Mouse (Mus musculus): Measurements from ENCODE around the gene Fam161b. TPM values are rescaled to one million over a fixed set of nuclear protein-coding genes. Genes with fewer than 3 reads are reported as not detected.

Fam161b gene
- polyA plus RNA-seq (2015; fragmentation: Nextera tagmentation; extraction: Ambion mirVana), result 2.6 and 3.6 TPM in 2 replicates

GRCm38 (mm10) chr12:84361555-84362489, at the start of gene Fam161b, which contains the start of gene Coq6:
Fam161b (minus strand) TSS chr12:84361833.
Coq6 (plus strand) TSS chr12:84361657.
- peaks cover under 1% of the 10 kb centered on the region; the same call in 1 of the 2 replicates for H3K36me3 ChIP-seq (ENCODE audit: control insufficient read depth, insufficient read depth, low read length)
- no peaks in the 10 kb centered on the region for H3K27me3 ChIP-seq (ENCODE audit: control insufficient read depth, insufficient read depth, low read length)
- under 1% methylated on average over 51 of the region's 51 CpGs for WGBS
- peak; percentile 100 for ATAC-seq (ENCODE audit: insufficient read depth, low FRiP score)
- H3K4me1 ChIP-seq (ENCODE audit: control insufficient read depth, insufficient read depth, low read length), result peaks cover 10% of the 10 kb centered on the region
- H3K9ac ChIP-seq (ENCODE audit: low read length), result peak within 1 kb of the TSS; percentile 96
- H3K4me3 ChIP-seq (replicated peaks; ENCODE audit: low read length), result peak within 1 kb of the TSS; percentile 100
- H3K27ac ChIP-seq (ENCODE audit: low read length), result peak within 1 kb of the TSS; percentile 57
- H3K4me2 ChIP-seq (ENCODE audit: low read depth, low read length), result peak within 1 kb of the TSS; percentile 78
- H3K9me3 ChIP-seq (replicated peaks; ENCODE audit: control insufficient read depth, low read length), result no peaks in the 10 kb centered on the region

- Histone ChIP-seq H3K4me1 (ENCODE audit: control insufficient read depth, insufficient read depth, low read length) (peaks cover 2% of the 10 kb centered on the region; the same call in 1 of the 2 replicates), H3K4me3 (replicated peaks; ENCODE audit: low read length) (peak within 1 kb of the TSS; percentile 88), H3K36me3 (ENCODE audit: control insufficient read depth, insufficient read depth, low read length) (no peaks in the 10 kb centered on the region), H3K4me2 (ENCODE audit: low read depth, low read length) (peak within 1 kb of the TSS; percentile 85), H3K9me3 (replicated peaks; ENCODE audit: control insufficient read depth, low read length) (no peaks in the 10 kb centered on the region), H3K27ac (ENCODE audit: low read length) (peak within 1 kb of the TSS; percentile 80), H3K9ac (ENCODE audit: low read length) (peak within 1 kb of the TSS; percentile 89), H3K27me3 (ENCODE audit: control insufficient read depth, insufficient read depth, low read length) (no peaks in the 10 kb centered on the region)
- peak; percentile 95 for ATAC-seq (ENCODE audit: insufficient read depth, low FRiP score)
- WGBS, result 1% methylated on average over 62 of the region's 63 CpGs
These were observed 47.3 kb upstream of the Fam161b start, which contains the start of the genes Entpd5 and Bbof1 for GRCm38 (mm10) chr12:84408819-84409507. Entpd5 (minus strand) TSS chr12:84409029. Bbof1 (plus strand) TSS chr12:84409071.

- Histone ChIP-seq H3K4me2 (ENCODE audit: low read depth, low read length) (peak overlapping the region; percentile 85), H3K4me1 (ENCODE audit: control insufficient read depth, insufficient read depth, low read length) (peaks cover 2% of the 10 kb centered on the region; the same call in 1 of the 2 replicates), H3K9me3 (replicated peaks; ENCODE audit: control insufficient read depth, low read length) (no peaks in the 10 kb centered on the region), H3K9ac (ENCODE audit: low read length) (peak overlapping the region; percentile 89), H3K36me3 (ENCODE audit: control insufficient read depth, insufficient read depth, low read length) (no peaks in the 10 kb centered on the region), H3K27ac (ENCODE audit: low read length) (peak overlapping the region; percentile 80), H3K27me3 (ENCODE audit: control insufficient read depth, insufficient read depth, low read length) (no peaks in the 10 kb centered on the region), H3K4me3 (replicated peaks; ENCODE audit: low read length) (peak overlapping the region; percentile 88)
- peak; percentile 57; the same call in 1 of the 2 replicates for ATAC-seq (ENCODE audit: insufficient read depth, low FRiP score)
- WGBS, result 1% methylated on average over 50 of the region's 52 CpGs
These were observed 46.5 kb upstream of the Fam161b start for GRCm38 (mm10) chr12:84407874-84408818.

- Histone ChIP-seq H3K9ac (ENCODE audit: low read length) (no peak overlapping the region), H3K27me3 (ENCODE audit: control insufficient read depth, insufficient read depth, low read length) (no peaks in the 10 kb centered on the region), H3K4me2 (ENCODE audit: low read depth, low read length) (no peak overlapping the region), H3K4me3 (replicated peaks; ENCODE audit: low read length) (no peak overlapping the region), H3K27ac (ENCODE audit: low read length) (no peak overlapping the region), H3K36me3 (ENCODE audit: control insufficient read depth, insufficient read depth, low read length) (no peaks in the 10 kb centered on the region), H3K4me1 (ENCODE audit: control insufficient read depth, insufficient read depth, low read length) (peaks cover 2% of the 10 kb centered on the region; the same call in 1 of the 2 replicates), H3K9me3 (replicated peaks; ENCODE audit: control insufficient read depth, low read length) (no peaks in the 10 kb centered on the region)
- 54% methylated on average over 4 of the region's 4 CpGs for WGBS
- ATAC-seq (ENCODE audit: insufficient read depth, low FRiP score), result no peak
These were observed 45.6 kb upstream of the Fam161b start for GRCm38 (mm10) chr12:84407259-84407658.

- Histone ChIP-seq H3K4me2 (ENCODE audit: low read depth, low read length) (no peak overlapping the region), H3K9me3 (replicated peaks; ENCODE audit: control insufficient read depth, low read length) (no peaks in the 10 kb centered on the region), H3K4me1 (ENCODE audit: control insufficient read depth, insufficient read depth, low read length) (peaks cover 8% of the 10 kb centered on the region; the same call in 1 of the 2 replicates), H3K9ac (ENCODE audit: low read length) (no peak overlapping the region), H3K27me3 (ENCODE audit: control insufficient read depth, insufficient read depth, low read length) (no peaks in the 10 kb centered on the region), H3K27ac (ENCODE audit: low read length) (no peak overlapping the region), H3K36me3 (ENCODE audit: control insufficient read depth, insufficient read depth, low read length) (no peaks in the 10 kb centered on the region), H3K4me3 (replicated peaks; ENCODE audit: low read length) (no peak overlapping the region)
- 87% methylated on average over 6 of the region's 6 CpGs for WGBS
- no peak for ATAC-seq (ENCODE audit: insufficient read depth, low FRiP score)
These were observed 42.9 kb upstream of the Fam161b start for GRCm38 (mm10) chr12:84404541-84404940.

- no peak for ATAC-seq (ENCODE audit: insufficient read depth, low FRiP score)
- 64% methylated on average over 9 of the region's 9 CpGs for WGBS
These were observed 41.3 kb upstream of the Fam161b start for GRCm38 (mm10) chr12:84402923-84403322.

GRCm38 (mm10) chr12:84400653-84401052, 39.0 kb upstream of the Fam161b start:
- Histone ChIP-seq H3K9ac (ENCODE audit: low read length) (no peak overlapping the region), H3K36me3 (ENCODE audit: control insufficient read depth, insufficient read depth, low read length) (no peaks in the 10 kb centered on the region), H3K4me3 (replicated peaks; ENCODE audit: low read length) (no peak overlapping the region), H3K27ac (ENCODE audit: low read length) (peak overlapping the region; percentile 64), H3K4me2 (ENCODE audit: low read depth, low read length) (no peak overlapping the region), H3K4me1 (ENCODE audit: control insufficient read depth, insufficient read depth, low read length) (peaks cover 11% of the 10 kb centered on the region; the same call in 1 of the 2 replicates), H3K9me3 (replicated peaks; ENCODE audit: control insufficient read depth, low read length) (no peaks in the 10 kb centered on the region), H3K27me3 (ENCODE audit: control insufficient read depth, insufficient read depth, low read length) (no peaks in the 10 kb centered on the region)
- 22% methylated on average over 3 of the region's 3 CpGs for WGBS
- ATAC-seq (ENCODE audit: insufficient read depth, low FRiP score), result peak; percentile 68; the same call in 1 of the 2 replicates

More at GRCm38 (mm10) chr12:84402923-84403322, 41.3 kb upstream of the Fam161b start:
- Histone ChIP-seq H3K27ac (ENCODE audit: low read length) (no peak overlapping the region), H3K36me3 (ENCODE audit: control insufficient read depth, insufficient read depth, low read length) (no peaks in the 10 kb centered on the region), H3K9me3 (replicated peaks; ENCODE audit: control insufficient read depth, low read length) (no peaks in the 10 kb centered on the region), H3K9ac (ENCODE audit: low read length) (no peak overlapping the region), H3K4me1 (ENCODE audit: control insufficient read depth, insufficient read depth, low read length) (peaks cover 11% of the 10 kb centered on the region; the same call in 1 of the 2 replicates), H3K4me3 (replicated peaks; ENCODE audit: low read length) (no peak overlapping the region), H3K4me2 (ENCODE audit: low read depth, low read length) (no peak overlapping the region), H3K27me3 (ENCODE audit: control insufficient read depth, insufficient read depth, low read length) (no peaks in the 10 kb centered on the region)

- H3K36me3 ChIP-seq (ENCODE audit: control insufficient read depth, insufficient read depth, low read length), result no peaks in the 10 kb centered on the region
- no peak overlapping the region for H3K4me3 ChIP-seq (replicated peaks; ENCODE audit: low read length)
- H3K4me2 ChIP-seq (ENCODE audit: low read depth, low read length), result no peak overlapping the region
- 0 out of 2 replicates have a peak overlapping the region, but pooled peaks have one; percentile 12 for H3K9ac ChIP-seq (ENCODE audit: low read length)
- peaks cover 11% of the 10 kb centered on the region; the same call in 1 of the 2 replicates for H3K4me1 ChIP-seq (ENCODE audit: control insufficient read depth, insufficient read depth, low read length)
- no peaks in the 10 kb centered on the region for H3K9me3 ChIP-seq (replicated peaks; ENCODE audit: control insufficient read depth, low read length)
- H3K27ac ChIP-seq (ENCODE audit: low read length), result peak overlapping the region; percentile 65
- no peaks in the 10 kb centered on the region for H3K27me3 ChIP-seq (ENCODE audit: control insufficient read depth, insufficient read depth, low read length)
- 54% methylated on average over 3 of the region's 3 CpGs for WGBS
- no peak for ATAC-seq (ENCODE audit: insufficient read depth, low FRiP score)
These were observed 38.4 kb upstream of the Fam161b start for GRCm38 (mm10) chr12:84400068-84400467.
